Mouse (Mus musculus) left cerebral cortex, postnatal 4 days (tissue): ENCODE measurements at regions not wholly inside any gene's neighbourhood (a gene's known extent, or its start where the extent isn't known, plus 50 kb on each side); places are given as distances from the start of the nearest gene placed in this dataset.

Experiments used
- DNase-seq: peaks from one replicate; pipeline ENCODE4 v3.0.0-alpha.2; 2022
- intact Hi-C: fragments of 180-260 bp; cut with DNase I; formaldehyde crosslinking; loops from one replicate; pipeline ENCODE4 v1.15.1; 2025

GRCm38 (mm10) chr6:36645415-36645814 is 164.6 kb downstream of the Ptn start:
- no peak for DNase-seq
- intact Hi-C loops, result no loop called here

GRCm38 (mm10) chr6:36644880-36645279 is 165.1 kb downstream of the Ptn start:
- intact Hi-C loops, result no loop called here

GRCm38 (mm10) chr6:36637031-36637430 is 173.0 kb downstream of the Ptn start:
- intact Hi-C loops, result no loop called here

More at GRCm38 (mm10) chr6:36644880-36645279, 165.1 kb downstream of the Ptn start:
- no peak for DNase-seq

GRCm38 (mm10) chr6:36627648-36628047 is 182.4 kb downstream of the Ptn start:
- no peak for DNase-seq
- intact Hi-C loops, result no loop called here

More at GRCm38 (mm10) chr6:36637031-36637430, 173.0 kb downstream of the Ptn start:
- peak; percentile 4 for DNase-seq

- intact Hi-C loops, result no loop called here
- DNase-seq, result no peak
Measured at GRCm38 (mm10) chr6:36608281-36608970, 201.6 kb downstream of the Ptn start.

DNA sequence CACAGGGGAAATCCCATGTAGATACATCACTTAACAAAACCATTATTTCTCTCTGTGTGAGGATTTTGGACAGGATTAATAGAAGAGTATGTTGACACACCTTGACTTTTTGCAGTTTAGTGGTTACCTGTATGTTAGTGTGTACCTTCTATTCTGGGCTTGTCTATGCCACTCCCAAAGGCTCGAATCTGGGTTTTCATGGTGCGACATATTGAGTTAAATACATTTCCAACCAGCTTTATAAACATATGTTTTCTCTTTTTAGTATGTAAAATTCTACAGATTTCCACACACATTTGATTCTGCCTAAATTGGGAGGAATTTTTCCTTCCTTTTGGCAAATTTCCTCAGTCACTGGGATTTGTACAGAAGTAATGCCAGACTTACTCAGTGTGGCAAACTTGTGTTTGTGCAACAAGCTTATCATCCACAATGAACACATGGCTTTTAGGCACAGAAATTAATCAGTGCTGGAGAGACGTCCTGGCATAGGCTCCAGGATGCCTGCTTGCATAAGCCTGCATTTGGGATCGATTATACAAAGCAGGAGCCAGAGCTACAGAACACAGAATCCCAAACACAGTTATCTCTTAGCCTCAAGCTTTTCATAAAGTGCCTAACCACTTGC is 204.3 kb downstream of the Ptn start:
- intact Hi-C loops, result no loop called here
- DNase-seq, result no peak

DNA sequence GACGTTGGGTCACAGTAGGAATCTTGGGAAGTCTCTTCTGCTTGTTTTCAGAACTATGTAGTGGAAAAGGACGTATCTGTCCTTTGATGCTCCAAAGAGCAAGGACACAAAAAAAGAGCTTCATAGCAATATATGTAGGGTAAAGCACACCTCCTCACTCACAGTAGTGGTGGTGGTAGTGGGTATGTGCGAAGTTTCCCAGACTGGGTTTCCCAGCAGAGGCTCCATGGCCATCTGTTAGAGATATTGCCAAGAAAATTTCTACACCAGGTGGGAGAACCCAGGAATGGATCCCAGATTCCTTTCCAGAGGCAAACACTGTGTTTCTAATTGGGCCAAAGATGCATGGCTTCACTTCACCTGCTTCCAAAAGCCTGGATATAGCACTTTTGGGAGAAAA is 205.2 kb downstream of the Ptn start:
- no peak for DNase-seq
- intact Hi-C loops, result no loop called here

DNA sequence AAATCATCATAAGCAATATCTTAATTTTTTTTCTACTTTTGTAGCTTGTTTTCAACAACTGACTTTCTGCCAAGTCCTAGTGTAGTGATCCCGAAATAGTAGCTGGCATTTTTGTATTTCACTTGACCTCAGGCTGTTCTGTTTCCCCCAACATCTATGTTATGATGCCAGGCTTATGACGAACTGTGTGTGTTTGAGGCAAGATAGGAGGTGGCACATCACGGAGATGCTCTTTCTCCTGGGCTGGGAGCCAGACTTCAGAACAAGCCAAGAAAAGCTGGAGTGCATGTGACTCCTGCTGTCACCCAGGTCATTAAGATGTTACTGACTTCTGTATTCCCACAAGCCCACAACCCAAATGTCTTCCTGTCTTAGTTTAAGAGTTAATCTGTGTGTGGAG is 208.7 kb downstream of the Chrm2 start:
- peak; percentile 88 for DNase-seq
- intact Hi-C loops, result no loop called here

GRCm38 (mm10) chr6:36590881-36591630 is 203.2 kb downstream of the Chrm2 start:
- intact Hi-C loops, result no loop called here
- DNase-seq, result no peak

DNA sequence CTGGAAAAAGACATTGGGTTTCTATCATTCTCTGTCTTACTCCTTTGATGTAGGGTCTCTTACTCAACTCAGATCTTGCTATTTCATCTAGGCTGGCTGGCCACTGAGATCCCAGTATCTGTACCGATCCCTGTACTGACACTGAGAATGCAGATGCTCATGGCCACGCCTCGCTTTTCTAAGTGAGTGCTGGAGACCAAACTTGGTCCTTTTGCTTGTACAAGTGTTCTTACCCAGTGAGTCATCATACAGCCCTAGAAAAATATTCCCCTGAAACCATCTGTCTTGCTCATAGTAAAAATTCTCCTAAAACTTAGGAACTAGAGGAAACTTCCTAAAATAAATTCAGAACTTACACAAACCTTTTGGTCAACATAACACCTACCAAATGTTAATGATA is 193.2 kb downstream of the Chrm2 start:
- intact Hi-C loops, result no loop called here
- DNase-seq, result no peak
